Mouse (Mus musculus) forebrain, postnatal 0 days (tissue): ENCODE measurements around the gene Hnrnph2. TPM values are rescaled to one million over a fixed set of nuclear protein-coding genes. Genes with fewer than 3 reads are reported as not detected.

Experiments used
- ATAC-seq: fragments of 200-750 bp; cut with Nextera tagmentation; 2 replicates; pipeline ENCODE4 v1.8.0; 2017; ENCODE audit warnings: mild to moderate bottlenecking, moderate library complexity
- DNase-seq: peaks from one replicate; pipeline ENCODE4 v3.0.0-alpha.2; 2015
- H3K27ac ChIP-seq: fragments of 300-500 bp; sonication (generic); 2 replicates; pipeline ENCODE4 v1.5.1; 2014; ENCODE audit warnings: low read depth, mild to moderate bottlenecking, antibody characterized with exemption, low read length, moderate library complexity, mixed read lengths
- H3K27me3 ChIP-seq: fragments of 300-500 bp; sonication (generic); 2 replicates; pipeline ENCODE4 v1.6.1; 2014; ENCODE audit warnings: mild to moderate bottlenecking, low read length, mixed read lengths; ENCODE audit not compliant: insufficient read depth
- H3K36me3 ChIP-seq: fragments of 300-500 bp; sonication (generic); 2 replicates; pipeline ENCODE4 v1.6.1; 2014; ENCODE audit warnings: mild to moderate bottlenecking, moderate library complexity; ENCODE audit not compliant: insufficient read depth
- H3K4me1 ChIP-seq: fragments of 300-500 bp; sonication (generic); 2 replicates; pipeline ENCODE4 v1.6.1; 2014; ENCODE audit warnings: antibody characterized with exemption; ENCODE audit not compliant: insufficient read depth
- H3K4me2 ChIP-seq: fragments of 300-500 bp; sonication (generic); 2 replicates; pipeline ENCODE4 v1.6.1; 2014; ENCODE audit warnings: low read depth, mild to moderate bottlenecking, moderate library complexity
- H3K4me3 ChIP-seq: fragments of 300-500 bp; sonication (generic); 2 replicates; pipeline ENCODE4 v1.5.1; 2014; ENCODE audit warnings: low read depth, low read length, mixed read lengths
- H3K9ac ChIP-seq: fragments of 300-500 bp; sonication (generic); 2 replicates; pipeline ENCODE4 v1.6.1; 2014; ENCODE audit warnings: mild to moderate bottlenecking
- H3K9me3 ChIP-seq: fragments of 300-500 bp; sonication (generic); 2 replicates; pipeline ENCODE4 v1.6.1; 2016; ENCODE audit warnings: low read length
- CTCF ChIP-seq: sonication (generic); IDR thresholded peaks from 2 replicates; pipeline ENCODE4 v1.5.1; 2016; ENCODE audit warnings: antibody characterized with exemption, control low read depth, low read depth
- WGBS: fragments of 180-500 bp; shearing (Covaris S2); extraction: QIAGEN DNeasy Blood & Tissue Kit; methylation state at CpG from one replicate; pipeline ENCODE4 v1.1.7; 2014; 5-methylcytosine and 5-hydroxymethylcytosine counted together
- polyA plus RNA-seq: library from polyadenylated mRNA; unstranded; fragments of >200 nt; fragmentation: Nextera tagmentation; extraction: Ambion mirVana; gene quantifications from 2 replicates; pipeline ENCODE4 v1.2.1, GENCODE M21; 2015
- total RNA-seq: library from RNA; depleted of rRNA; stranded (reverse); fragments of >200 nt; gene quantifications from 2 replicates; pipeline ENCODE4 v1.2.3, GENCODE M21; 2014

The Hnrnph2 gene
- total and polyA plus RNA-seq, 2 experiments from 2014 or later: 72.2 to 134 TPM

GRCm38 (mm10) chrX:134588997-134589396, 12.0 kb upstream of the Hnrnph2 start:
- no peak overlapping the region for H3K9ac ChIP-seq
- no peak for DNase-seq
- WGBS: 82% methylated on average over 3 of the region's 3 CpGs
- ATAC-seq: no peak
- TF ChIP-seq CTCF: no peak
- no peaks in the 10 kb centered on the region for H3K9me3 ChIP-seq
- no peaks in the 10 kb centered on the region for H3K27me3 ChIP-seq
- H3K4me3 ChIP-seq: no peak overlapping the region
- 0 out of 2 replicates have a peak, but pooled peaks cover 3% of the 10 kb centered on the region for H3K4me1 ChIP-seq
- H3K27ac ChIP-seq: no peak overlapping the region
- no peaks in the 10 kb centered on the region for H3K36me3 ChIP-seq
- no peak overlapping the region for H3K4me2 ChIP-seq

GRCm38 (mm10) chrX:134589836-134590235, 11.1 kb upstream of the Hnrnph2 start:
- Histone ChIP-seq H3K27me3 (no peaks in the 10 kb centered on the region), H3K4me1 (0 out of 2 replicates have a peak, but pooled peaks cover 3% of the 10 kb centered on the region), H3K4me2 (no peak overlapping the region), H3K27ac (no peak overlapping the region), H3K4me3 (no peak overlapping the region), H3K36me3 (no peaks in the 10 kb centered on the region), H3K9ac (no peak overlapping the region), H3K9me3 (no peaks in the 10 kb centered on the region)
- 65% methylated on average over 5 of the region's 5 CpGs for WGBS
- TF ChIP-seq CTCF: no peak
- ATAC-seq (no peak), DNase-seq (no peak)

- TF ChIP-seq CTCF: no peak
- Histone ChIP-seq H3K4me2 (peak overlapping the region; percentile 48), H3K4me3 (peak overlapping the region; percentile 56), H3K27me3 (no peaks in the 10 kb centered on the region), H3K9me3 (no peaks in the 10 kb centered on the region), H3K9ac (peak overlapping the region; percentile 50), H3K36me3 (no peaks in the 10 kb centered on the region), H3K4me1 (no peaks in the 10 kb centered on the region), H3K27ac (peak overlapping the region; percentile 69)
- no peak for ATAC-seq
- WGBS: 39% methylated on average over 10 of the region's 10 CpGs
- no peak for DNase-seq
Measured at GRCm38 (mm10) chrX:134599922-134600565, 935 bp upstream of the Hnrnph2 start.

GRCm38 (mm10) chrX:134601380-134602120, 571 bp downstream of the Hnrnph2 start:
- WGBS: 25% methylated on average over 43 of the region's 43 CpGs
- Histone ChIP-seq H3K27ac (peak overlapping the region; percentile 93), H3K9me3 (no peaks in the 10 kb centered on the region), H3K4me2 (peak overlapping the region; percentile 41), H3K4me3 (peak overlapping the region; percentile 56), H3K27me3 (no peaks in the 10 kb centered on the region), H3K9ac (peak overlapping the region; percentile 64), H3K36me3 (no peaks in the 10 kb centered on the region), H3K4me1 (no peaks in the 10 kb centered on the region)
- TF ChIP-seq CTCF: peak; percentile 31; the same call in 1 of the 2 replicates
- DNase-seq (no peak), ATAC-seq (peak; percentile 82)

GRCm38 (mm10) chrX:134609472-134609871, 8.5 kb downstream of the Hnrnph2 start:
- 36% methylated on average over 4 of the region's 4 CpGs for WGBS
- Histone ChIP-seq H3K27ac (no peak overlapping the region), H3K9me3 (no peaks in the 10 kb centered on the region), H3K27me3 (no peaks in the 10 kb centered on the region), H3K4me2 (no peak overlapping the region), H3K4me1 (no peaks in the 10 kb centered on the region), H3K9ac (no peak overlapping the region), H3K36me3 (0 out of 2 replicates have a peak, but pooled peaks cover 4% of the 10 kb centered on the region), H3K4me3 (no peak overlapping the region)
- DNase-seq: peak; percentile 60
- peak; percentile 67 for TF ChIP-seq CTCF
- ATAC-seq: peak; percentile 28; the same call in 1 of the 2 replicates

GRCm38 (mm10) chrX:134610984-134611383, 10.0 kb downstream of the Hnrnph2 start:
- DNase-seq: no peak
- no peak overlapping the region for H3K4me2 ChIP-seq

More at GRCm38 (mm10) chrX:134610984-134611383, 10.0 kb downstream of the Hnrnph2 start:
- H3K9ac ChIP-seq: no peak overlapping the region
- 85% methylated on average over 4 of the region's 4 CpGs for WGBS
- no peak for TF ChIP-seq CTCF
- H3K36me3 ChIP-seq: 0 out of 2 replicates have a peak, but pooled peaks cover 4% of the 10 kb centered on the region
- H3K27me3 ChIP-seq: no peaks in the 10 kb centered on the region
- no peak overlapping the region for H3K4me3 ChIP-seq
- no peaks in the 10 kb centered on the region for H3K4me1 ChIP-seq
- no peak for ATAC-seq
- no peaks in the 10 kb centered on the region for H3K9me3 ChIP-seq
- no peak overlapping the region for H3K27ac ChIP-seq
